Comparison of ENCODE assay signal across 17 mouse cellular contexts in the genomic region with DNA sequence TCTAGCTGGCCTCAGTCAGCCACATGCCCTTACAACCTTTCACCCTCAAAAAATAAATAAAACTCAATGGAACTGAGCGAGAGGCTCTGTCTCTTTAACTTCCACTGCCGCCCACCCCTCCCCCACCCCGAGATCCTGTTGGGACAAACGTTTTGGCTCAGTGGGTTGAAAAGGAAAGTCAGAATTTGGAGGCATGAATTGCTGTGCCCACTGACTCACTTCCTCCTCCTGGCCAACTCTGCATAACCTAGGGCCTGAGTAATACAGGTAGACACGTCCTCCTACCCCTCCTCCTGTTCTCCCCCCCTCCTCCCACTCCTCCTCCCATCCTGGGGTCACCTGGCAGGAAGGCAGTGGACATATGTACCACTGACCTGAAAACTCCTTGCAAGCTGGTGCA. TPM values are rescaled to one million over a fixed set of nuclear protein-coding genes. Genes with fewer than 3 reads are reported as not detected.
A peak's percentile ranks its signal among the peaks of the same experiment; 100 is the strongest.
DNase-seq lines count a peak whose midpoint lies in the region; ATAC-seq and TF ChIP-seq lines count a peak whose summit lies in the region.
"Had no signal": no experiment of that assay in that cellular context is flagged by ENCODE, and none has a peak within 500 bp of the region (broad histone marks: within the 10 kb centered on the region; RNA-seq: fewer than 3 reads in every experiment).

No protein-coding gene starts in this region.

- H3K4me1 ChIP-seq in hindbrain, embryonic 11.5 days (replicated peaks; ENCODE audit: control insufficient read depth, insufficient read depth, low read length): no peaks in the 10 kb centered on the region
- peaks cover 3% of the 10 kb centered on the region for H3K4me1 ChIP-seq in hindbrain, embryonic 12.5 days
- peaks cover 45% of the 10 kb centered on the region for H3K4me1 ChIP-seq in lung, embryonic 15.5 days
- peaks cover 20% of the 10 kb centered on the region for H3K4me1 ChIP-seq in stomach, postnatal 0 days (replicated peaks; ENCODE audit: control insufficient read depth, insufficient read depth)
- H3K4me1 ChIP-seq: forebrain, embryonic 15.5 days had no signal

- TF ChIP-seq CTCF in stomach, postnatal 0 days (IDR thresholded peaks at IDR 0.05; ENCODE audit: low read depth): no peak

- H3K36me3 ChIP-seq in hindbrain, embryonic 11.5 days (ENCODE audit: control insufficient read depth, insufficient read depth, low read length): no peaks in the 10 kb centered on the region
- H3K36me3 ChIP-seq in hindbrain, embryonic 12.5 days: no peaks in the 10 kb centered on the region
- H3K36me3 ChIP-seq in lung, embryonic 15.5 days: no peaks in the 10 kb centered on the region
- H3K36me3 ChIP-seq in stomach, postnatal 0 days (ENCODE audit: control insufficient read depth, insufficient read depth, low read length): no peaks in the 10 kb centered on the region
- H3K36me3 ChIP-seq: embryonic facial prominence, embryonic 15.5 days; forebrain, embryonic 15.5 days; liver, embryonic 15.5 days; neural tube, embryonic 13.5 days; stomach, embryonic 15.5 days had no signal

- no peak for TF ChIP-seq EP300 in stomach, postnatal 0 days (optimal IDR thresholded peaks at IDR 0.05)

- H3K27ac ChIP-seq in hindbrain, embryonic 11.5 days (ENCODE audit: low read depth, low read length): no peak overlapping the region
- no peak overlapping the region for H3K27ac ChIP-seq in hindbrain, embryonic 12.5 days
- H3K27ac ChIP-seq in lung, embryonic 15.5 days: 0 out of 2 replicates have a peak overlapping the region, but pooled peaks have one; percentile 29
- peak overlapping the region; percentile 49; the same call in 1 of the 2 replicates for H3K27ac ChIP-seq in stomach, postnatal 0 days (replicated peaks)
- H3K27ac ChIP-seq: embryonic facial prominence, embryonic 15.5 days; forebrain, embryonic 15.5 days; hindbrain, postnatal 0 days; liver, embryonic 15.5 days; neural tube, embryonic 13.5 days; stomach, embryonic 15.5 days had no signal

- ATAC-seq in hindbrain, embryonic 11.5 days (ENCODE audit: low FRiP score): no peak
- no peak for ATAC-seq in hindbrain, embryonic 12.5 days (ENCODE audit: low FRiP score)
- ATAC-seq in lung, embryonic 15.5 days (ENCODE audit: borderline replicate concordance, extremely low read depth, low FRiP score, low TSS enrichment): no peak
- no peak; the same call in 1 of the 2 replicates for ATAC-seq in stomach, postnatal 0 days (ENCODE audit: low FRiP score, low TSS enrichment)
- ATAC-seq: activated CD4-positive, CD25-positive, alpha-beta regulatory T cell, adult 4 months; forebrain, embryonic 15.5 days; hindbrain, postnatal 0 days had no signal

- no peaks in the 10 kb centered on the region for H3K9me3 ChIP-seq in hindbrain, embryonic 11.5 days (ENCODE audit: control insufficient read depth, low read length)
- no peaks in the 10 kb centered on the region for H3K9me3 ChIP-seq in hindbrain, embryonic 12.5 days (replicated peaks)
- no peaks in the 10 kb centered on the region for H3K9me3 ChIP-seq in lung, embryonic 15.5 days
- no peaks in the 10 kb centered on the region for H3K9me3 ChIP-seq in stomach, postnatal 0 days (ENCODE audit: control insufficient read depth, low read length)
- H3K9me3 ChIP-seq: embryonic facial prominence, embryonic 15.5 days; forebrain, embryonic 15.5 days; liver, embryonic 15.5 days; neural tube, embryonic 13.5 days; stomach, embryonic 15.5 days had no signal

- WGBS in hindbrain, embryonic 11.5 days: 14% methylated on average over 5 of the region's 5 CpGs
- WGBS in hindbrain, embryonic 12.5 days: 9% methylated on average over 5 of the region's 5 CpGs
- WGBS in lung, embryonic 15.5 days: 10% methylated on average over 5 of the region's 5 CpGs
- WGBS in stomach, postnatal 0 days: 9% methylated on average over 5 of the region's 5 CpGs

- H3K9ac ChIP-seq in hindbrain, embryonic 11.5 days (ENCODE audit: low read depth, low read length): no peak overlapping the region
- no peak overlapping the region for H3K9ac ChIP-seq in hindbrain, embryonic 12.5 days
- no peak overlapping the region for H3K9ac ChIP-seq in lung, embryonic 15.5 days
- no peak overlapping the region for H3K9ac ChIP-seq in stomach, postnatal 0 days (ENCODE audit: low read length)
- H3K9ac ChIP-seq: embryonic facial prominence, embryonic 15.5 days; forebrain, embryonic 15.5 days; liver, embryonic 15.5 days; neural tube, embryonic 13.5 days; stomach, embryonic 15.5 days had no signal

- no peak overlapping the region for H3K4me3 ChIP-seq in hindbrain, embryonic 11.5 days (ENCODE audit: low read depth, low read length)
- no peak overlapping the region for H3K4me3 ChIP-seq in hindbrain, embryonic 12.5 days
- H3K4me3 ChIP-seq in lung, embryonic 15.5 days: no peak overlapping the region
- no peak overlapping the region for H3K4me3 ChIP-seq in stomach, postnatal 0 days (ENCODE audit: low read depth, low read length)
- H3K4me3 ChIP-seq: embryonic facial prominence, embryonic 15.5 days; forebrain, embryonic 15.5 days; liver, embryonic 15.5 days; neural tube, embryonic 13.5 days; stomach, embryonic 15.5 days had no signal

- peak; percentile 21 for DNase-seq in hindbrain, embryonic 11.5 days (ENCODE audit: low spot score)
- no peak for DNase-seq in lung, adult 18-20 months
- peak; percentile 79 for DNase-seq in NIH3T3 (ENCODE audit: low read depth)
- no peak for DNase-seq in stomach, postnatal 0 days (ENCODE audit: low spot score)
- no peak for DNase-seq in ovary, postnatal 10 days (ENCODE audit: low spot score)
- DNase-seq: cerebellum, postnatal 36 days; thymus, postnatal 14 days had no signal

- no peaks in the 10 kb centered on the region for H3K27me3 ChIP-seq in hindbrain, embryonic 11.5 days (ENCODE audit: control insufficient read depth, insufficient read depth, low read length)
- H3K27me3 ChIP-seq in hindbrain, embryonic 12.5 days: no peaks in the 10 kb centered on the region
- H3K27me3 ChIP-seq in lung, embryonic 15.5 days: no peaks in the 10 kb centered on the region
- H3K27me3 ChIP-seq in stomach, postnatal 0 days (ENCODE audit: control insufficient read depth, insufficient read depth, low read length): no peaks in the 10 kb centered on the region
- H3K27me3 ChIP-seq: embryonic facial prominence, embryonic 15.5 days; forebrain, embryonic 15.5 days; neural tube, embryonic 13.5 days; stomach, embryonic 15.5 days had no signal

- no peak overlapping the region for H3K4me2 ChIP-seq in hindbrain, embryonic 11.5 days (replicated peaks; ENCODE audit: low read depth, low read length)
- no peak overlapping the region for H3K4me2 ChIP-seq in hindbrain, embryonic 12.5 days (replicated peaks)
- H3K4me2 ChIP-seq in lung, embryonic 15.5 days: no peak overlapping the region
- H3K4me2 ChIP-seq in stomach, postnatal 0 days (replicated peaks; ENCODE audit: low read depth): no peak overlapping the region
- H3K4me2 ChIP-seq: embryonic facial prominence, embryonic 15.5 days; forebrain, embryonic 15.5 days; liver, embryonic 15.5 days; neural tube, embryonic 13.5 days; stomach, embryonic 15.5 days had no signal

RNA-seq across cellular contexts. Expression of a gene that starts 9.1 kb away (rescaled TPM):
- 4.2 and 4.4 TPM in 2 replicates for polyA plus RNA-seq in hindbrain, embryonic 11.5 days (2014; fragmentation: Nextera tagmentation; extraction: Ambion mirVana)
- polyA plus RNA-seq in hindbrain, embryonic 12.5 days (2016; fragmentation: Nextera tagmentation; extraction: Ambion mirVana): 8.0 and 9.0 TPM in 2 replicates
- 27.0 and 27.3 TPM in 2 replicates for polyA plus RNA-seq in lung, embryonic 15.5 days (2015; fragmentation: Nextera tagmentation; extraction: Ambion mirVana)
- 15.6 and 17.0 TPM in 2 replicates for polyA plus RNA-seq in stomach, postnatal 0 days (2015; fragmentation: Nextera tagmentation; extraction: Ambion mirVana)

RNA-seq across cellular contexts. Expression of a gene that starts 34.2 kb away (rescaled TPM):
- polyA plus RNA-seq in hindbrain, embryonic 11.5 days (2014; fragmentation: Nextera tagmentation; extraction: Ambion mirVana): 1.7 TPM in 2 replicates
- 4.7 and 7.3 TPM in 2 replicates for polyA plus RNA-seq in hindbrain, embryonic 12.5 days (2016; fragmentation: Nextera tagmentation; extraction: Ambion mirVana)
- polyA plus RNA-seq in lung, embryonic 15.5 days (2015; fragmentation: Nextera tagmentation; extraction: Ambion mirVana): 0.23 and 0.50 TPM in 2 replicates
- polyA plus RNA-seq in stomach, postnatal 0 days (2015; fragmentation: Nextera tagmentation; extraction: Ambion mirVana): 8.0 and 8.5 TPM in 2 replicates
- polyA plus RNA-seq: activated CD4-positive, CD25-positive, alpha-beta regulatory T cell, adult 4 months; forebrain, embryonic 15.5 days; midbrain, postnatal 0 days had no signal

RNA-seq across cellular contexts. Expression of a gene that starts 44.6 kb away (rescaled TPM):
- 12.5 and 13.0 TPM in 2 replicates for polyA plus RNA-seq in hindbrain, embryonic 11.5 days (2014; fragmentation: Nextera tagmentation; extraction: Ambion mirVana)
- 22.5 and 25.6 TPM in 2 replicates for polyA plus RNA-seq in hindbrain, embryonic 12.5 days (2016; fragmentation: Nextera tagmentation; extraction: Ambion mirVana)
- polyA plus RNA-seq in lung, embryonic 15.5 days (2015; fragmentation: Nextera tagmentation; extraction: Ambion mirVana): 27.8 and 30.9 TPM in 2 replicates
- 29.8 and 39.0 TPM in 2 replicates for polyA plus RNA-seq in stomach, postnatal 0 days (2015; fragmentation: Nextera tagmentation; extraction: Ambion mirVana)

Comparison
In these comparisons a context has a peak if more than half of its experiments do, and no peak if none do; other contexts are left out.
1. DNase-seq: peak in hindbrain, embryonic 11.5 days (single experiment) and NIH3T3 (single experiment); none in lung, adult 18-20 months (0 of 2), stomach, postnatal 0 days (single experiment) and ovary, postnatal 10 days (single experiment).
2. H3K27ac ChIP-seq: peak in lung, embryonic 15.5 days (single experiment) and stomach, postnatal 0 days (single experiment); none in hindbrain, embryonic 11.5 days (single experiment) and hindbrain, embryonic 12.5 days (single experiment).